Mouse (Mus musculus) layer of hippocampus, postnatal 25 days (tissue): ENCODE data around the gene Strn4. TPM values are rescaled to one million over a fixed set of nuclear protein-coding genes. Genes with fewer than 3 reads are reported as not detected.

ENCODE experiments used
- DNase-seq, 2 experiments: peaks; one replicate each; pipeline ENCODE4 v3.0.0; 2022; ENCODE audit warnings: mixed read lengths in 2 of 2, low spot score in 1 of 2; ENCODE audit errors: extremely low spot score in 1 of 2
- total RNA-seq, 2 experiments: library from RNA; stranded (reverse); gene quantifications; 2 replicates each; pipeline ENCODE4 v1.2.3; 2021

Strn4 gene
- total RNA-seq, 2 experiments from 2014 or later, result 322 to 327 TPM

DNA sequence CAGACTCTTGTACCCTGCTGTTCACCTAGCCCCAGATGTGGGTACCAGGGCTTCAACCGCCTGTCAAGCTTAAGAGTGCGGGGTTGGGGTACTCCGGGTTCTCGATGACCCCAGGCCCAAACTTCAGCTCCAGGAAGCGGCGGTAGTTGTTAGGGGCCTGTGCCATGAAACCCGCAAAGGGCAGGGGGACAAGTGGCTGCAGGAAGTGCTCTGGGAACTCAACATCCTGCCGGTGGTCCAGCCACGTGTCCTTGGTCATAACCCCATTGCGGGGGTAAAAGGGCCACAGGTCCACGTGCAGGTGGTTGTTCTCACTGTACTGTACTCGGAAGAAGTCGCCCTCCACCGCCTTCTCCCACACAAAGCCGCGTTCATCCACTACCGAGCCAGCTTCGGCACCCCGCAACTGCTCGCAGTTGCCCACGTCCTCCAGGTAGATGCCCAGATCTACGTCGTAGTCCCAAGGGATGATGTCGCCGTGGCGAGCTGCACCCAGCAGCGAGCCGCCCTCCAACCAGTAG lies 5.2 kb upstream of the Strn4 start:
- no peak for DNase-seq

DNA sequence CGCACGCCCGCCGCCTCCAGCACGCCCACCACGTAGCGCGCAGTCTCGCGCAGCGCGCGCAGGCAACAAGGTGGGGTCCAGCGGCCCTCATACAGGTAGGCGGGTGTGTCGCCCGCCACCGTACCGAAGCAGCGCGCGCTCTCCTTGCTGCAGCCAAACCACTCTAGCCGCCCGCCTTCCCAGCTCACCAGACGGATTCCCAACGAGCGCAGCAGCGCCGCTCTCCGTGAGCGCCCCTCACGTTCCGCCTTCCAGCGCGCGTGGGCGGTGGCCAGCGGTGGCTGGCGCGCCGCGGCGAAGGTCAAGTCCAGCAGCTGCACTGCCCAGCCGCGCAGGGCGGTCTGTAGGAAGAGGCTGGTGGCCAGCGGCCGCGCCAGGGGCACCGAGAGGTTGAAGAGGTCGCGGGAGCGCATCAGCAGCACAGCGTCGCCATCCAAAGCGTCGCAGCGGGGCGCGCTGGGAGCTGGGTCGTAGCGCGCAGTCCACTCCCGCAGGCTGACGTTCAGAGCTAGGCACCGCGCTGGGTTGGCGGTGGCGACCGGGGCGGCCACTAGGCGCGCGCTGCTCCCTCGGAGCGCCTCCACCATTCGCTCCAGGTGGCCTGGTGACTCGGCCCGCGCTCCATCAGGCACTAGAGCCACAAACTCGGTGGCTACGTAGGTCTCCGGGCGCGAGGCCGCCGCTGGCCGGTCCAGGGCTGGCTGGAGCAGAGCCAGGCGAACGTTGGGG lies 4.6 kb upstream of the Strn4 start:
- peak in 1 of 2 experiments; percentile 39 for DNase-seq

DNA sequence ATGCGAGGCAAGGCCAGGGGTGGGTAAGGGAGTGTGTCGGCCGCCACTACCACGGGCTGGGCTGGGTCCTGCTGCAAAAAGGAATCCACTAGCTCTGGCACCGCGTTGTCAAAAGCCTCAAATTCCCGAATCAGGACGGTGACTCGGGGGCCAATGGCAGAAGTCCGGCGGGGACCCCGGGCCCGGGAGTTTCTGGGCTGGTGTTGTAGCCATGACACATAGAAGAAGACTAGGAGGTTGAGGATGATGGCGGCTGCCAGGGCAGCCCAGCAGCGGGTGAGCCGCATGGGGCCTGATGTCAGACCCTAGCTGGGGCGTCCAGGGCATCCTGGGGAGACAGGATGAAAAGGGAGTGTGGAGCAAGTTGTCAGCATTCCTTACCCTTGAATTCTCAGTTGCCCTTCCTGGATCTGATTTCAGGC lies 4.0 kb upstream of the Strn4 start:
- no peak for DNase-seq

DNA sequence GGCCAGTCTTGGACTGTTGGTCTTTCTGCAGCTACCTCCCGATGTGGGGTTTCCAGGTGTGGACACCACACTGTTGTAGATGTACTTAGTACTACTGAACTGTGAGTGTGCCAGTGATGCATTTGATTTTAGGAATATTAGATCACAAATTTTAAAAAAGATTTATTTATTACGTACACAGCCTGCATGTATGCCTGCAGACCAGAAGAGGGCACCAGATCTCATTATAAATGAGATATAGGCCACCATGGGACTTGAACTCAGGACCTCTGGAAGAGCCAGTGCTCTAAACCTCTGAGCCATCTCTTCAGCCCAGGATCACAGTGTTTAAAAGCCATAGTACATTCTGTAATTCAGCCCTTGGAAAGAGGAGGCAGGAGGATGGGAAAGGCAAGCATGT lies 3.2 kb upstream of the Strn4 start:
- DNase-seq, result no peak

DNA sequence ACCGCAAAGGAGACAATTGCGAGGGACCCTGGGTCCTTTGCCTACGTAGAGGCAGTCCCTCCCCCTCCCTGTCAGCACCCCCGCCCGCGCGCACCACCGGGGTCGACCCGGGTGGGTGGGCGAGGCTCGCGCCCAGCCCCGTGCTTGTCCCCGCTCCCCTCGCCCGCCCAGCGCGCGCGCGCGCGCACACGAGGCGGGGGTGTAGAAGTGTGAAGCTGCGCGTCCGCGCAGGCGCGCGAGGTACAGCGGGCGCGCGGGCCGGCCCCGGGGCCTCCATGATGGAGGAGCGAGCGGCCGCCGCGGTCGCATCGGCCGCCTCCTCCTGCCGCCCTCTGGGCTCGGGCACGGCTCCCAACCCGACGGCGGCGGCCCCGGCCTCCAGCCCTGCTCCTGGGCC lies 387 bp downstream of the Strn4 start:
- peak; percentile 64 to 70 for DNase-seq

DNA sequence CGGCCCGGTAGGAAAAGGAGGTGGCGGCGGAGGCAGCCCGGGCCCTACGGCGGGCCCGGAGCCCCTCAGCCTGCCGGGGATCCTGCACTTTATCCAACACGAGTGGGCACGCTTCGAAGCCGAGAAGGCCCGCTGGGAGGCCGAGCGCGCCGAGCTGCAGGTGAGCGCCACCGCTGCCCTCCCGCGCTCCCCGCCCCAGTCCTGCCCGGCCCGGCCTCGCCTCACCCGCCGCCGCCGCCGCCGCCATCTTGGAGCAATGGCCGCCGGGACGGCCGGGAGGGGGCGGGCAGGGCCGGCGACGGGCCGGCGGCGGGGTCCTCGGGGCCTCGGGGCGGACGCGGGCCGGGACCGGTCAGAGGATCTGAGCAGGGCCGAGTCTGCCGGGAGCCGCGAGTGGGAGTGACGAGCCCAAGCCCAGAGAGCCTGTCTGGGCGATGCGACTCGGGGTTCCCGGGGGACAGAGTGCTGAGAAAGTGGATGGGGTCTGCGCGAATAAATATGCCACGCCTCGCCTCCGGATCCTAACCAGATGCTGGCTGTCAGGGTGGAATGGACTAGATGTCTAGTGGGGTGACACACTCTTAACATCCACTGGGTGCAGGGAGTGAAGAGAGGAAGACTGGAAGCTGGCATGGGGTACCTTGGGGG lies 910 bp downstream of the Strn4 start, which contains the start of gene Fkrp:
Gene Fkrp, minus strand, starts transcription at position 258 of the 648 bp plus-strand sequence.
- peak; percentile 52 to 65 for DNase-seq

DNA sequence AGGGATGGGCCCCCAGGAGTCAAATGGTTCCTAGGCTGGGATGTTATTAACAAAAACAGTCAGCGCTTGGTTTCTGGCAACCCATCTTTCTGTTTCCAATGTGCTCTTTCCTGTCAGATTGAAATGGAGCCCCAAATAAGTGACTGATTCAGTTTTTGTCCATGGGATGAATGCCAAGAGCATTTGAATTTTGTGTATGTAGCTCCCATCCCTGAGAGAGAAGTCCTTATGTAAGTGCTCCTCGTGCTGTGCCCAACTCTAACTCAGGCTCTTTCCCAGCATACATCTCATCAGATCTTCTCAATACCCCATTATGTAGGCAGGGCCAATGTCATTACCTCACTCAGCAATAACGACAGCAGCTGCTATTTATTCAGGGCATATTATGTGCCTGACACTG lies 2.0 kb downstream of the Strn4 start:
- no peak for DNase-seq

DNA sequence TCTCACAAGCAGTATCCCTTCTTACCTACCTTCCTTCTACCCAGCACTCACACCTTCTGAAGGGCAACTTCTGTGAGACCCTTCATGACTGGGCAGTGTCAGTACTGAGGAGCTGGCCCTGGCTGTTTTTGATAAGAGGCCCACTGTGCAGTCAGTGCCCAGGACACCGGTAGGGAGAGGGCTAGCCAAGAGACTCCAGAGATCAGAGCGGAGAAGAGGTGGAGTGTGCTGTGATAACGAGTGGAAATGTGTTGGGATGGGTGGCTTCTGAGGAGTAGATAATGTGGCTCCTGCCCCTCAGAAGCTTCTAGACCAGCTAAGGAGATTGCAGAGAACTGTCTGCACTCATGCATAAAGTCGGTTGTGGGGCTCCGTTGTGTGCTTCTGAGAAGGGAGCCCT lies 4.1 kb downstream of the Strn4 start:
- no peak for DNase-seq

DNA sequence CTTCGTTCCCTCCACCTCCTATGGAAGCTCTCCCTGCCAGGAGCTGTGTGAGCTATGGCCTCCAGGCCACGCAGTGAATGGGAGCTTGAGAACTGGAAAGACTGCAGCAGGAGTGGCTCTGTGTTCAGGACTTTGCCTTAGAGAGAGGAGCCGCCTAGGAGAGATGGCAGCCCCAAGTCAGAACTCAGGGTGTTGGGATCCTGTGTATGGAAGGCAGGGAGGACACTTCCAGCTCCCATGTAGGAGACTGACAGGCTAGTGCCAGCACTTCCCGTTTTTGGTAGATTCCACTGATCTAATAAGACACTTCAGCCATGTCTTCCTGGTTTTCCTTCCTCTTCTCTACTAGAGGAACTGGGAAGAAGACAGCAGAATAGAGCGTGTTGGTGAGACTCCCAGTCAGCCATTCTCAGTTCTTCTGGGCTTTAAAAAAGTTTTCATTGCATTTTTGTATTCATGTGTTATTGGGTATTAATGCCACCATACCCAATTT lies 4.6 kb downstream of the Strn4 start:
- DNase-seq, result no peak

DNA sequence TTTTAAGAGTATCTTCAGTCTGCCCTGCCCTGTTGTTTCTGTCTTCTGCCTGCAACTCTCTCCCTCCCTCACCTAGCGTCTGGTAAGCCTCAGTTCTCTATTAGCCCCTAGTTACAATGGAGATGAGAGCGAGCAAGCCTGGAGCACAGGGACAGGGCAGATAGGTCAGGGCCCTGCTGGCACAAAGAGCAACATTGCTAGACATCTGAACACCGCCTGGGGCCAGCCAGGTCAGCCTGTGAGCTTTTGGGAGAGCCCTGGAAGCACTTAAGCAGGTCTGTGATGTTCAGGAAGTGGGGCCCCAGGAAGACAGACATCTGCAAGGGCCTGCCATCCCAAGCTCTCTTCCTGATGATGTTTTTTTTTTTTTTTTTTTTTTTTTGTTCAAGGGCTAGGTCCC lies 5.4 kb downstream of the Strn4 start:
- DNase-seq, result no peak

DNA sequence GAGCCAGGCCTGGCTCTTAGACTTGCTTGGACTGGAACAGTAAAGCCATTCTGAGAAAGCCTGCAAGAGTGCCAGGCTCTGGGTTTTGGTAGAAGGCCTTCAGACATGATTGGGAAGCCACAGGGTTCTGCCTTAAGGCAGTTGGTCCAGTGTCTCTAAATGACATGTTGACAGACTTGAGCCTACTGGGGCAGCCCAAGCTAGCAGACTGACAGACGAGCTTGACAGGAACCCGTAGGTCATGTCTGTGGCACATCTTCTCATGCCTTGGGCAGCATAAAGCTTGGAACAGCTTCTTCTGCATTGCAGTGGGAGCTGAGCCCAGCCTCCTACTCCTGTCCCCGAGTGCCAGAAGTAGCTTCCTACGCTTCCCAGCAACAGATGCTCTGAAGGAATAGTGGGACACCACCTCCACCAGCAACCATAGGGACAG lies 6.0 kb downstream of the Strn4 start:
- peak; percentile 38 to 53 for DNase-seq

DNA sequence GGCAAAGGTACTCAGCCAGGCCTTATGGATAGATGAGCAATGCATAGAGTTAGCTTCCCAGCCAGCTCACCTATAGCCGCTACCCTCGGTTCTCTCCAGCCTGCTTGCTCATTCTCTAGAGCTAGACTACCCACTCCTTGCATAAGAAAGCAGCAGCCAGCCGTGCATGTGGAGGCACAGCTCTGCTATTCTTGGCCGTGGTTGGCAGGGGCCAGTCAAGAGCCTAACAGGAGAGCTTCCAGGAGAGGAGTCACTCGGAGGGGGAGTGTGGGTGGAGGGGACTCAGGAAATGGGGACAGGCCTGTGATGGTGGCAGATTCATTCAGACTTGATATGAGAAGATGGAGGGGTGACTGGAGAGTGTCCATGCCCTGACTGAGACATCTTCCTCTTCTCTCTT lies 8.0 kb downstream of the Strn4 start:
- no peak for DNase-seq

DNA sequence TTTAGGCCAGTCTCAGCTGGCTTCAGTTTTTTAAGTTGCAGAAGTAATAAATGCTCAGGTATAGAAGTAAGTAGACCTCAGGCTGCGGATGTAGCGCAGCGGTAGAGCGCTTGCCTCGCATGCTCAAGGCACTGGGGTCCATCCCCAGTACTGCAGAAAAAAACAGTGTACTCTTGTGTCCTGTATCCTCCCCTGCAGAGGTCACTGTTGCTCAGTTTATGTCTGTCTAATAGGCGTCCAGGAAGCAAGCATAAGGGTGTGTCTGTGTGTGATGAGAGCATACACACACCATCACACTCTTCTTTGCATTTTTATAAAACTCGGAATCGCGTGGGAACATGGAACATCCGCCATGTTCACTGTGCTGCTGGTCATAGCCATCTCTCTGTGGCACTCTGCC lies 10.1 kb downstream of the Strn4 start:
- DNase-seq, result no peak

DNA sequence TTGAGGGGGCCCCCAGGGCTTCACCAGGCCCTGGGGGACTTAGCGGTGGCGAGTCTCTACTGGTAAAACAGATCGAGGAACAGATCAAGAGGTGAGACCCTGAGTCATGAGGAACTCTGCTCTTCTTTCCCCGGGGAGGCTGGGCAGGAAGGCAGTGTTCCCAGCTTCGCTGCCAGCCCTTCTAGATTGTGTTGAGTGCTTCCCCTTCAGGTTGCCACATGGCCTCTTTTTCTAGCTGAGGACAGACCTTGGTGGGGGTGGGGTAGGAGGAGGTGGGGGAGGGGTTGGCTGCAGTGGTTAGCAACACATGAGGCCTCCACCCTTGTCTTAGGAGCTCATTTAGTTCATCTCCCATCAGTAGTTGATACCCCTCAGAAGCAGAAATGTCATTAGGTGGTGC lies 10.9 kb downstream of the Strn4 start:
- DNase-seq, result no peak

DNA sequence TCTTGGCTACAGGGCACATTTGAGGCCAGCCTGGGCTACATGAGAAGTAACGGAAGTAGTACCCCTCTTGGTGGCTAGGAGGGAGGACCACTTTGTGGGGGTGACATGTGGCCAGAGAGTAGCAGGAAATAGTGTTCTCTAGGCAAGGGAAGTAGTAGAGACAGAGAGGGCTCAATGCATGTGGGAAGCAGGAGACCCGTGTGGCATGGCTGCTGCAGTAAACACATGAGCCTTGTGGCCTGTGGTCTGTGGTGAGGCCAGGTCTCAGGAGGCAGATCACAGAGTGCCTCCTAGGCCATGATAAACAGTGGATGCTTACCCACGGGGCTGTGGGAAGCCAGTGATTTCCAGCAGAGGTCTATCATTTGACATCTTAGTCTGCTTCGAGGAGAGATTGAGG lies 11.6 kb downstream of the Strn4 start:
- DNase-seq, result no peak

DNA sequence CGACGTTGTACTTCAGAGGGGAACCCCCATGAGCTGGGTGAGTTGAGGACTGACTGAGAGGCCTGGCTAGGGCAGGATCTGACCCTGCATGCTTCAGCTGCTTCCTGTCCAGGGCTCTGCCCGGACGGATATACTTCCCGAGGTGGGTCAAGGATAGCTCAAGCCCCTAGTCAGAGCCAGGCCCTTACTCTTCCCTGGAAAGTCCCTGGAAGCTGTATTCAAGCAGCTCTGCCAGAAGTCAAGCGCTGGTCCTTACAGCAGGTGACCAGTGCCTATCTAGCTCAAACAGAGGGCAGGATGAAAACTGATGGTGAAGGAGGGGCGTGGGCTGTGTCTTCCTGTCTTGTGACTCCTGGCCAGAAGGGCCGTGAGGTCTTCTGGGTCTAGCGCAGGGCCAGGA lies 14.8 kb downstream of the Strn4 start:
- no peak for DNase-seq

DNA sequence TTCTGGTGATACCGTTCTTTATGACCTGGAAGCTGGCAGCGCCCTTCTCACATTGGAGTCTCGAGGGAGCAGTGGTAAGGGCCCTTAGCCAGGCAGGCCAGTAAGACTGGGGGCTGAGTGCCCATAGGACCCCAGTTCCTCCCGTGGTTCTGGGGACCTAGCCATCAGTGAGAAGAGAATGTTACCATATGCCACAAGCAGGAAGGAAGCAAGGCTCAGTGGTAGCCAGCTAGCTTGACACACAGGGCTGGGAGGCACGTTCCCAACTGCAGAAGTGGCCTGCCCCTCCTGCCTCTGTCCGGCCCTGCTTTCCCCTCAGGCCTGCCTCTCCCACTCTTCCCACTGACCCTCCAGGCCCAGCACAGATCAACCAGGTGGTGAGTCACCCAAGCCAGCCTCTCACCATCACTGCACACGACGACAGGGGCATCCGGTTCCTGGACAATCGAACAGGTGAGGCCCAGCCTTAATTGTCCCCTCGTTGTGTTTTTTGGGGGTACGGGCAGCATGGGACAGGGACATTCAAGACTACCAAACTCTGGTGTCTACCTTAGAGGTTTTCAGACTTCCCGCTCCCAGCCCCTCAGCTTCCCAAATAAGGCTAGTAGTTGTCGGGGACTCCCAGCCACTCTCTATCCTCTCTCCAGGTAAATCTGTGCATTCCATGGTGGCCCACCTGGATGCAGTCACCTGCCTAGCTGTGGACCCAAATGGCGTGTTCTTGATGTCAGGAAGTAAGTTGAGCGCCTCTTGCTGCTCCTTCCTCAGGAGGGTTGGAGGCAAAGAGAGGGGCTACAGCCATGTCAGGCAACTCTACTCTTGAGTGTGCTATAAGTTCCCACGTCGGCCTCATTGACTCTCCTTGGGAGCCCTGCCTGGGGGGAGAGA lies 22.5 kb downstream of the Strn4 start:
- no peak for DNase-seq

DNA sequence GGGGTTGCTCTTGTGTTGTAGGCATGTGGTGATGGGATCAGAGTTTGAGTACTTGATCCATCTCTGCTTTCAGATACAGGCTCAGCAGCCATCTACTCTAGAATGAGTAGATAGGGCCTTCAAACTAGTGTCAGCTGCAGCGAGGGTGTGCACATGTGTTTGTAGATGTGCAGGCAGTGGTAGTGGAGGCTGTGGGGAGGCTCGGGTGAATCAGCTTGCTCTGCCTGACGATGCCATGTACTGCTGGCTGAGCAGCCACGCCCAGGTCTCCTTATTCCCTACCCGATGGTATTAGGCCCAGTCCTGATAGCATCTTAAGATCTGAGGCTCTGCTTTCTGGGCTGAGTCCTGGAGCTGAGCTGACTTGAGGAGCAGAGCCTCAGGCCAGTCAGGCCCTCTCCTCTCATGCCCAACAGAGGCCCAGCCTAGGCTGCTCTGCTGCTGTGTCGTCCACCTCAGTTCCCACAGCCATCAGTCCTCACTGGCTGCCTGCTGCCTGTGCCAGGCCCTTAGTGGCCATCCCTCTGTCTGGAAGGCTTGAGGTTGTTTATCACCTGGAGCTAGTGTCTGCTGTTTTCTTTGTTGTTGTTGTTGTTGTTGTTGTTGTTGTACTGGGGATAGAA lies 23.2 kb downstream of the Strn4 start:
- peak in 1 of 2 experiments; percentile 13 for DNase-seq

DNA sequence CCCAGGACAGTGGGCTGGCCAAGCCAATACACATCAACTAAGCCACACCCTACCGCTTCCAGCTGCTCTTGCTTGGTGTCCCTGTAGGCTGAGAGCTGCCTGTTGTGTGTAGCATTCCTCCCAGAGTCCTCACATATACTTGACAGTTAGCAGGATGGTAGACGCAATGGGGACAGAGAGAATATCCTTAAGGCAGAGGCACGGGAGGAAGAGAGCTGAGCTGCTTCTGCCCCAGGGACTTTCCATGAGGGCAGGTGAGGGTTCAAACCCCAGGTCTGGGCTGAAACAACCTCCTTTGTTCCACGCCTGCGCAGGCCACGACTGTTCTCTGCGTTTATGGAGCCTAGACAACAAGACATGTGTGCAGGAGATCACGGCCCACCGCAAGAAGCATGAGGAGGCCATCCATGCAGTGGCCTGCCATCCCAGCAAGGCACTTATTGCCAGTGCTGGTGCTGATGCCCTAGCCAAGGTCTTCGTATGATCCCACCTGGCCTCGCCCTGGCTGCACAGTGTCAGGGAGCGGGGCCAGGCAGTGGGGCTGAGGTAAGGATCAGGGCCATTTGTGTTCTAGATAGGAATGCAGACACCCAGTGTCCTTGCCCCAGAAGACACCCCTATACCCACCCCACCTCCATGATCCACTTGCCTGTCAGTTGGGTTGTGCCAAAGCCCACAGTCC lies 23.9 kb downstream of the Strn4 start:
- DNase-seq, result peak in 1 of 2 experiments; percentile 6

DNA sequence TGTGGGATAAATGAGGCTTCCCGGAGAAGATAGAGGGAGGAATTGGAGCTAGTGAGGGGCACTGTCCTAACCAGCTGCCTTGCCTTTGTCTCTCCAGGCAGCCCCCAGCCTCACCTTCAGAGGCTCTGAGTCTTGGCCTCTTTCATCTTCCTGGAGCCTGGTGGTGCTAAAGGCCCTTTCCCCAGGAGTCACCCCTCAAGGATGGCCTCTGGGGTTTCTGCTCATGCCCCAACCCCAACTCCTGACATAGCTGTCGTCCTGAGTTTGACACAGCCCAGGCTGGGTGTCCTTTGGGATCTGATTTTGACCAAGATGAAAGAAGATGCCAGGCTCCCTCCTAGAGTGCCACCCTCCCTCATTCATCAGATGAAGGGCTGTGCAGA lies 24.4 kb downstream of the Strn4 start:
- DNase-seq, result no peak
